ENCODE assay signal across 14 mouse cellular contexts in the genomic region with DNA sequence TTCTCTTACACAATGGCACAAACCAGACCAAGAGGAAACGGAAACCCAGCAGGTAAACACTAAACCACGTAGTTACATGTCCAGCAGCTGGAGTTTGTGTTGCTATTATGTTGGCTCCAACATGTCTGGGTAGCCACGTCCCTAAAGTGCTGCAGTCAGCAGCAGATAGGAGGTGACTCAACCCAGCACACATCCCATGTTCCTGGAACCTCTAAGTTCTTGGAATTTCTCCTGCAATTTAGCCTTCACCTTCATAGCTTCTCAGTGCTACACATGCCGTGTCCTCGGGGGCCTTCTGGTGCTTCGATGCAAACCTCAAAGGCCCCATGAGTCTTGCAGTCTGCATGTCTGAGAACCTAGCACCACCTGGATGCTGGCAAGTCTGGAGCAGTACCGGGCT.
"Had no signal": no experiment of that assay in that cellular context is flagged by ENCODE, and none has a peak within 500 bp of the region (broad histone marks: within the 10 kb centered on the region; RNA-seq: fewer than 3 reads in every experiment).

No protein-coding gene starts in this region.

- DNase-seq: kidney, postnatal 14 days; lung, adult 2 months; lung, postnatal 4 days; right cerebral cortex, postnatal 4 days; spleen, adult 18-20 months; thymus, adult 2 months; thymus, postnatal 25 days had no signal

- H3K36me3 ChIP-seq: kidney, embryonic 15.5 days; limb, embryonic 10.5 days; liver, embryonic 15.5 days; midbrain, embryonic 12.5 days had no signal

- H3K27ac ChIP-seq: kidney, embryonic 15.5 days; limb, embryonic 10.5 days; liver, embryonic 15.5 days; midbrain, embryonic 12.5 days had no signal

- H3K9ac ChIP-seq: kidney, embryonic 15.5 days; liver, embryonic 15.5 days; midbrain, embryonic 12.5 days had no signal

- H3K4me3 ChIP-seq: kidney, embryonic 15.5 days; limb, embryonic 10.5 days; liver, embryonic 15.5 days; midbrain, embryonic 12.5 days had no signal

- H3K4me2 ChIP-seq: kidney, embryonic 15.5 days; liver, embryonic 11.5 days; liver, embryonic 15.5 days; midbrain, embryonic 12.5 days had no signal

- ATAC-seq: lung, postnatal 0 days; midbrain, embryonic 16.5 days had no signal

- H3K4me1 ChIP-seq: kidney, embryonic 15.5 days; limb, embryonic 10.5 days; liver, embryonic 15.5 days; midbrain, embryonic 12.5 days had no signal

- H3K9me3 ChIP-seq: kidney, embryonic 15.5 days; limb, embryonic 10.5 days; liver, embryonic 15.5 days had no signal

- H3K27me3 ChIP-seq: kidney, embryonic 15.5 days; liver, embryonic 15.5 days; midbrain, embryonic 12.5 days had no signal
